Mouse (Mus musculus): ENCODE data around the gene Ryk.

Ryk gene

GRCm38 (mm10) chr9:102834742-102835591 is at the start of gene Ryk:
TSS of gene Ryk (plus strand) at chr9:102834917.
- DNase-seq (ENCODE audit: low read depth, low spot score), result peak; percentile 78

DNA sequence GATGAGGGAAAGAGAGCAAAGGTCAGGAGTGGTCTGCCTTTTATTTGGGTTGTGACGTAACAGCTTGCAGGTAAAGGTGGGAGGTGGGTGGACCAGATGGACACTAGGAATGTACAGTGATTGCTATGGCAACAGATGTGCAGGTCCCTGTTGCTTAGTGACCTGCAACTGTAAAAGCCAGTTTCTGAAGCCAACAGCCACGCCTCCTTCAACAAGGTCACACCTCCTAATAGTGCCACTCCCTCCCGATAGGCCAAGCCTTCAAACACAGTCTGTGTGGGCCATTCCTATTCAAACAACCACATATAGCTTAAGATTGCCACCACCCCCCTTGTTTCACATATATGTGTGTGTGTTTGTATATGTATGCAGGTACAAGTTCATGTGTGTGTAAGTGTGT is 45.2 kb upstream of the Ryk start:
- DNase-seq (ENCODE audit: low read depth, low spot score), result peak; percentile 85

DNA sequence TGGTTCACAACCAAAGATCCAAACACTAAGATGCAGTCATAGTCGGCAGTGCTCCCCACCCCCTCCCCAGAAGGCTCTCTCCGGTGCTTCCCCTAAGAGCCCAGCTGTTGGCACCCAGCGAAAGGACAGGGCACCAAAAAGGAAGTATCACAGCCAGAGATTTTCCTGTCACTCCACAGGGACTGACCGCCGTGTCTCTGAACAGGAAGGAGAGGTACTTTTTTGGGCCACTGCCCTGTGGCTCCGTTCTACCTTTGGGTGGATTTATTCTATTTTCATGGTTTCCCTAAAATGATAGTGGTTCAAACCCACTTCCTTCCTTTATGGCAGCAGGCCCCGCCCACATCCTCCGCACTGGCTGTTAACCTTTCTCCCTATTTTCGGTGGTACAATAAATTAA is 42.9 kb upstream of the Ryk start:
- no peak for DNase-seq (ENCODE audit: low read depth, low spot score)

- peak; percentile 78 for DNase-seq (ENCODE audit: low read depth, low spot score)
Observed at GRCm38 (mm10) chr9:102792836-102793235, 41.9 kb upstream of the Ryk start.

DNA sequence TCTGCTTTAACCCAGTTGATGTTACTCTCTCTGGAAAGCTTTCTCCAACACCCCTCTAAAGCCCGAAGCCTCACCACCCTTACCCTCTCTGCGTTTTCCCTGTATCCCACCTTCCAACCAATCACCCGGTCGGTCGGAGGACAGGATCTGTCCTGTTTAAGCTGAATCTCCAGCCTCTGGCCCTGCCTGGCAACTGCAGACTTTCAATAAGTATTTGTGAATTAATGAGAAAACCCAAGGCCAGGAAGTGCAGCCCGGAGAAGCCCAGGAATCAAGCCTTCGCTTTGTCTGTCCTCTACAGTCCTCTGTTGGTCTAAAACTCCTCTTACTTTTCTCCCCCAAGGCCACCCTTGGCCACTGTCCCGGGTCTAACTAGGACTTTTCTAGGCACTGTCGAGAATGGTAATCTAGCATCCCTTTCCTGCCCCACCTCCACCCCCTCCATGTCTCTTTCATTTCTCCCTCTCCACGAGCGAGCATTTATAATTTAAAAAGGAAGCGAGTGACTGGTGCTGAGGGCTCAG is 41.4 kb upstream of the Ryk start:
- no peak for DNase-seq (ENCODE audit: low read depth, low spot score)

GRCm38 (mm10) chr9:102798406-102798805 is 36.3 kb upstream of the Ryk start:
- no peak for DNase-seq (ENCODE audit: low read depth, low spot score)

DNA sequence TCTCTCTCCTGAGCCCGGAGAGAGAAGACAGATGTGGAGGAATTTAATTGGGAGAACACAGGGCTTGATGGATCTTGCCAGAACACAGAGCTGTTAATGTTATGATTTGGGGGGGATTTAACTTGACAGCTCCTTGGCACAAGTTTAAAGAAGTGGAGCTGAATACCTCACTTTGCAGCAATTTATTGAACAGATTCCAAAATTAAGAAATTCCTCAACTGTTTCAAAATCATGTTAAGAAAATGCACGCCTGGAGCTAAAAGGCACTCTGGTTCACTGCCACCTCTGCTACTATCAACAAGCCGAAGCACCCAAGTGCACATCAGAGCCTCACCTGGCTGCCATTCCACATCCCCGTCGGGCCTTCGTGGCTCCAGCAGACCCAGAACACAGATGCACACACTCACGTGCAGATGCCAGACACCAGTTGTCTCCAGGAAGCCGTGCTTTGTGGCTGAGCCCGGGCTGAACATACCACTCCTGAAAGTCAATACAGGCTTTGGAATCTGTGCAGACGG is 28.6 kb upstream of the Ryk start:
- no peak for DNase-seq (ENCODE audit: low read depth, low spot score)

DNA sequence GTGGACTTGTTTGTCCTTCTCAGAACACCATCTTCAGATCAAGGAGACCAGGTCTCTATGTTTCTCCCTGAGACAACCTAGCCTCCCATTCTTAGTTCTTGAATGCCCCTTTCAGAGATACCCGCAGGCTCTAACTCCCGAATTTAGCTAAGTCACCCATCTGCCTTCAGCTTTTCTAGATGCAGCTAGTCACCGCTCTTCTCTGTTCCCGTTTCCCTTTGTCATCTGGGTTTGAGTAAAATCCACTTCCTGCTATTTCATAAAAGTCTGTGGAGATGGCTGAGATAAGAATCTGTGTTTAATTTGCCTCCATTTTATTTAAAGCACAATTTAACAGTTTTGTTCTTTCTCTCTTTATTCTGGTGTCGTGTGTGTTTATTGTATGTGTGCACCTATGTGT is 23.5 kb upstream of the Ryk start:
- DNase-seq (ENCODE audit: low read depth, low spot score), result no peak

GRCm38 (mm10) chr9:102818228-102818627 is 16.5 kb upstream of the Ryk start:
- no peak for DNase-seq (ENCODE audit: low read depth, low spot score)

GRCm38 (mm10) chr9:102828604-102829003 is 6.1 kb upstream of the Ryk start:
- DNase-seq (ENCODE audit: low read depth, low spot score), result no peak

- no peak for DNase-seq (ENCODE audit: low read depth, low spot score)
Observed at GRCm38 (mm10) chr9:102831541-102831940, 3.2 kb upstream of the Ryk start.

GRCm38 (mm10) chr9:102834414-102834741 is 339 bp upstream of the Ryk start:
- DNase-seq (ENCODE audit: low read depth, low spot score), result no peak

DNA sequence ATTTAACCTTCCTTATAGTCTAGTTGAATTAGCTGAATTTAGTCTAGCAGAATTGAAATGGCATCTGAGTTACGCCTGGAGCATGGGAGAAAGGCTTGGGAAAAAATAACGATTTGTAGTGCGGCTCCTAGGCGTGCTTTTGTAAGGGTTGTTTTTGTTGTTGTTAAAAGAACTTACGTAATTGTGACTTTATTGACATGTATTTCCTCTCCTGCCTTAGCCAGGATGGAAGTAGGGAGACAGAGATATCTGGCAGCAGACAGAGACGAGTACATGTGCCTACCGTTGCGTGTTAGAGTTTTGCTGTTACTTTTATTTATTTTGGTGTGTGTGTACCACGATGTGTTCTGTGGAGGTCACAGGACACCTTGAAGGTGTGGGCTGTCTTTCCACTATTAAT is 1.6 kb downstream of the Ryk start:
- DNase-seq (ENCODE audit: low read depth, low spot score), result no peak

DNA sequence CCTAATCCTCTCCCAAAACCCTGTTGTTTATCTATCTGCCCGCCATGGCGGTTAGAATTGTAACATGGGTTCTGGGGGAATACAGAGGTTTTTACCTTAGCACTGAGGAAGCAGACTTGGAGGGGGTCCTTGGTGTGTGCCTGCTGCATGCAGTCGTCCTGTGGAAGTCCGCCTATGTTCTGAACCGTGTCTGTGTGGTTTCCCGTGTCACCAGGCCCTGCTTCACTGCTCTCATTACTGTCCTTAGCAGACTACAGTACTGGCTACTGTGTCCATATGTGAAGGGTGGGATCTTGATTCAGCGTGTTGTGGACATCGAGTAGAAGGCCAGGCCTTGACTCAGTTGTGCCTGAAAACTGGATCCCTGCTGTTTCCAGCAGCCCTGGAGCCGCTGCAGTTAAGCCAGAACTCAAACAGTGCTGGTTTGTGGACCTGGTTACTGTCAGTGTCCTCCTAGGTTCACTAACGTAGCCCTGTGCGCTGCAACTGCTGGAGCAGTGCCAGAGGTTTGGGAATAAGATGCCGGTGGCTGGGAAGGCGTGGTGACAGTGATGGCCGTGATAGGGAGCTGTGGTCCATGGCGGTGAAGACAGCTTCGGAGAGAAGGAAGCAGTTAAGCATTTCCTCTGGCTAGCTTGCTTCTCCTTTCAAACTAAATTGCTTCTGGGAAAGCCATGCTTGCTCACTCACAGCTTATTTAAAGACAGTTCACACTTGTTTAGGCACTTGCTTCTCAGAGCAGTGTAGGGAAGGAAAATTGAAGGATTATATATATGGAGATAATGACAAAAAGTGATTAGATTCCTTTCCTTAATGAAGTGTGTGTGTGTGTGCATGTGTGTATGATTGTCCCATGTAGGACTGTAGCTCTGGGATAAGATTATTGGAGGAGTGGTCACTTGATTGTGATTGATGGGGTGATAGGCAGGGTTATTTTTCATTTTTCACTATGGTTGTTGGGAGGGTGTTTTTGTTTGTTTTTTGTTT is 6.4 kb downstream of the Ryk start:
- no peak for DNase-seq (ENCODE audit: low read depth, low spot score)

GRCm38 (mm10) chr9:102841832-102842231 is 7.1 kb downstream of the Ryk start:
- no peak for DNase-seq (ENCODE audit: low read depth, low spot score)

- no peak for DNase-seq (ENCODE audit: low read depth, low spot score)
Observed at GRCm38 (mm10) chr9:102842498-102842897, 7.8 kb downstream of the Ryk start.

GRCm38 (mm10) chr9:102843577-102843976 is 8.9 kb downstream of the Ryk start:
- peak; percentile 86 for DNase-seq (ENCODE audit: low read depth, low spot score)

DNA sequence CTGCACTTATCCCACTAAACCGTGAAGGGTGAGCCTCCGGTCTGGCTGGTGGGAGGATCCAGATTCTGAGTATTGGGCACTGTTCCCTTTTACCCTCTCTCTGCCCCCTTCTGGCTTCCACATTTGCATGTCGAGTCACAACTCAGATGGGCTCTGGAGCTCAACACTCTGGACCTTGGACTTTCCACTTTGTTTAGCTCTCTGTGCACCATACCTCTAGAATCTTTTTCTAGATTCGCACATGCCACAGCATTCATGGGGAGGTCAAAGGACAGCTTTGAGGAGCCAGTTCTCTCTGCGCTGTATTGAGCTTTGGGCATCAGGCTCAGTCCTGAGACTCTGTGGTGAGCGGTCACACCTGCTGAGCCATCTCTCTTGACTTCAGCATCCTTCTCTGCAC is 11.1 kb downstream of the Ryk start:
- DNase-seq (ENCODE audit: low read depth, low spot score), result no peak

DNA sequence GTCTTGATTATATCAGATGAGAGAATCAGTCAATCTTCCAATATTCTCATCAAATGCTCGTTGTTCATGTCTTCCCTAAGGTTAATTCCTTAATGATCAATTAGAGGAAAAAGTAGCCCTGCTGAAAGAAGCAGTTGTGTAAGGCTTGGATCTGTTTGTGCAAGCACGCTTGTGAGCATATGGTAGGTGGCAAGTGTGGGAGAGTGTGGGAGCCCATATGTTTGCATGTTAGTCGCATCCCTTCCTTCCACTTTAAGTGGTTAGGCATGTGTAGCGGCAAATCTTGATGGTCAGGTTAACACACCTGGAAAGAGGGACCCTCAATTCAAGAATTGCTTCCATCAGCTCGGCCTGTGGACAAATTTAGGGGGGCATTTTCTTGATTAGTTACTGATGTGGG is 11.6 kb downstream of the Ryk start:
- no peak for DNase-seq (ENCODE audit: low read depth, low spot score)

DNA sequence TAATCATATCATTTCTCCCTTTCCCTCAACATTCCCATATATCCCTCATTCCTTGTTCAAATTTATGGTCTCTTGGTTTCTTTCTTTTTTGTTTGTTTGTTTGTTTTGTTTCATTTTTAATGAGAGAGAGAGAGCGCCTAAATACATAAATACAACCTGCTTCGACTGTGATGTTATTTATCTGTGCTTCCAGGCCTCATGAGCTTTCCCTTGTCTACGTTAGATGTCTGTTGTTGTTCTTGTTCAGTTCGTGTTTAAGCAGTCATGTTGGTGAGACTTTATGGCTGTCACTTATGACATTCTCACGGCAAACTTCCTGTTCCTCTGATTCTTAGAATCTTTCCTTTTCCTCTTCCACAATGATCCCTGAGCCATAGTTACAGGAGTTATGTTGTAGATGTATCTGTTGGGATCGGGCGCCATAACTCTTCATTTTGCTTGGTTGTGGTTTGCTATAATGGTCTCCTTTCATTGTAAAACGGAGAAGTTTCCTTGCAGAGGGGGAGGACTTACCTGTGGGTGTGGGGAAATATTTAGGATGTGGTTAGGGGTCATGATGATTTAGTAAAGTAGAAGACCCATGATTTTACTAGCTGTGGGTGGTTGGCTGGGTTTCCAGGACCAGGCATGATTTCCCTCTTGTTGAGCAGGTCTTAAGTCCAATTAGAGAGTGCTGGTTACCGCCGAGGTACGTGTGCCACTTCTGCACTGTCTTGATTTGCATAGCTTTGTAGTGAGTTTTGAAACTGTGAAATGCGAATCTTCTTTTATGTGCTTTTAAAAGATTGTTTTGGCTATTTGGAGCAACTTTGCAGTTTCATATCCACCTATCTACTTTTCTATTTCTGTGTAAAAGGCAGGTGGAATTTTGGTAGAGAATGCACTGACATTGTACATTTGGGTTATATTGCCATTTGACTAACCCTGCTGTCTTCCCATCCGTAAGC is 17.6 kb downstream of the Ryk start:
- DNase-seq (ENCODE audit: low read depth, low spot score), result no peak

- DNase-seq (ENCODE audit: low read depth, low spot score), result no peak
Observed at GRCm38 (mm10) chr9:102857856-102858255, 23.1 kb downstream of the Ryk start.

Measured in R1 (cell line).